Mouse (Mus musculus): ENCODE data around the gene Ext2. TPM values are rescaled to one million over a fixed set of nuclear protein-coding genes. Genes with fewer than 3 reads are reported as not detected.

The Ext2 gene
- polyA plus RNA-seq, 1 experiment, result 78.9 TPM

- H3K4me2 ChIP-seq (ENCODE audit: low read depth), result no peak overlapping the region
- no peak overlapping the region for H3K4me3 ChIP-seq
- H3ac ChIP-seq (ENCODE audit: control insufficient read depth, insufficient read length), result no peak overlapping the region
- no peaks in the 10 kb centered on the region for H3K79me2 ChIP-seq (ENCODE audit: control insufficient read depth, insufficient read depth)
- peaks cover under 1% of the 10 kb centered on the region for H3K36me3 ChIP-seq (ENCODE audit: control insufficient read depth, insufficient read depth)
- TF ChIP-seq CEBPB (IDR thresholded peaks at IDR 0.05; ENCODE audit: insufficient read depth, poor library complexity, severe bottlenecking) (no peak), REST (IDR thresholded peaks at IDR 0.05; ENCODE audit: insufficient read depth, insufficient read length) (no peak), POLR2A (IDR thresholded peaks at IDR 0.05; ENCODE audit: insufficient read length, low read depth) (no peak), E2F4 (IDR thresholded peaks at IDR 0.05; ENCODE audit: insufficient read depth) (no peak), TCF12 (IDR thresholded peaks at IDR 0.05; ENCODE audit: insufficient read depth, poor library complexity, severe bottlenecking) (no peak), SRF (IDR thresholded peaks at IDR 0.05; ENCODE audit: control insufficient read depth, insufficient read length, low read depth) (no peak), USF1 (IDR thresholded peaks at IDR 0.05; ENCODE audit: low read depth) (no peak), TCF3 (IDR thresholded peaks at IDR 0.05; ENCODE audit: insufficient read length, low read depth) (no peak), POLR2AphosphoS2 (IDR thresholded peaks at IDR 0.05; ENCODE audit: insufficient read length, low read depth) (no peak), MYOG (IDR thresholded peaks at IDR 0.05; ENCODE audit: control insufficient read depth in 1 of 3, insufficient read depth in 1 of 3, insufficient read length in 2 of 3, low read depth in 2 of 3) (no peak), MYOD1 (IDR thresholded peaks at IDR 0.05; ENCODE audit: control insufficient read depth in 1 of 3, insufficient read length in 2 of 3, low read depth in 2 of 3) (no peak), MAX (IDR thresholded peaks at IDR 0.05; ENCODE audit: low read depth) (no peak)
- no peaks in the 10 kb centered on the region for H3K27me3 ChIP-seq (ENCODE audit: control insufficient read depth, insufficient read depth, insufficient read length)
Observed at GRCm38 (mm10) chr2:93732658-93733057, 89.7 kb downstream of the Ext2 start.

GRCm38 (mm10) chr2:93729585-93729984, 92.8 kb downstream of the Ext2 start:
- peaks cover 6% of the 10 kb centered on the region for H3K36me3 ChIP-seq (ENCODE audit: control insufficient read depth, insufficient read depth)
- no peak overlapping the region for H3K4me3 ChIP-seq
- no peaks in the 10 kb centered on the region for H3K27me3 ChIP-seq (ENCODE audit: control insufficient read depth, insufficient read depth, insufficient read length)
- TF ChIP-seq POLR2AphosphoS2 (IDR thresholded peaks at IDR 0.05; ENCODE audit: insufficient read length, low read depth) (no peak), TCF3 (IDR thresholded peaks at IDR 0.05; ENCODE audit: insufficient read length, low read depth) (no peak), E2F4 (IDR thresholded peaks at IDR 0.05; ENCODE audit: insufficient read depth) (no peak), TCF12 (IDR thresholded peaks at IDR 0.05; ENCODE audit: insufficient read depth, poor library complexity, severe bottlenecking) (no peak), MYOD1 (IDR thresholded peaks at IDR 0.05; ENCODE audit: control insufficient read depth in 1 of 3, insufficient read length in 2 of 3, low read depth in 2 of 3) (no peak), POLR2A (IDR thresholded peaks at IDR 0.05; ENCODE audit: insufficient read length, low read depth) (no peak), MYOG (IDR thresholded peaks at IDR 0.05; ENCODE audit: control insufficient read depth in 1 of 3, insufficient read depth in 1 of 3, insufficient read length in 2 of 3, low read depth in 2 of 3) (no peak), CEBPB (IDR thresholded peaks at IDR 0.05; ENCODE audit: insufficient read depth, poor library complexity, severe bottlenecking) (no peak), SRF (IDR thresholded peaks at IDR 0.05; ENCODE audit: control insufficient read depth, insufficient read length, low read depth) (no peak), REST (IDR thresholded peaks at IDR 0.05; ENCODE audit: insufficient read depth, insufficient read length) (no peak), USF1 (IDR thresholded peaks at IDR 0.05; ENCODE audit: low read depth) (no peak), MAX (IDR thresholded peaks at IDR 0.05; ENCODE audit: low read depth) (no peak)
- no peak overlapping the region for H3ac ChIP-seq (ENCODE audit: control insufficient read depth, insufficient read length)
- no peak overlapping the region for H3K4me2 ChIP-seq (ENCODE audit: low read depth)
- H3K79me2 ChIP-seq (ENCODE audit: control insufficient read depth, insufficient read depth), result no peaks in the 10 kb centered on the region

- no peak for TF ChIP-seq USF1 (IDR thresholded peaks at IDR 0.05; ENCODE audit: low read depth)
- TF ChIP-seq POLR2A (IDR thresholded peaks at IDR 0.05; ENCODE audit: insufficient read length, low read depth), result no peak
- no peak for TF ChIP-seq TCF12 (IDR thresholded peaks at IDR 0.05; ENCODE audit: insufficient read depth, poor library complexity, severe bottlenecking)
- no peak for TF ChIP-seq POLR2AphosphoS2 (IDR thresholded peaks at IDR 0.05; ENCODE audit: insufficient read length, low read depth)
- no peak for TF ChIP-seq E2F4 (IDR thresholded peaks at IDR 0.05; ENCODE audit: insufficient read depth)
- TF ChIP-seq MAX (IDR thresholded peaks at IDR 0.05; ENCODE audit: low read depth), result no peak
- TF ChIP-seq TCF3 (IDR thresholded peaks at IDR 0.05; ENCODE audit: insufficient read length, low read depth), result no peak
- TF ChIP-seq MYOD1 (IDR thresholded peaks at IDR 0.05; ENCODE audit: control insufficient read depth in 1 of 3, insufficient read length in 2 of 3, low read depth in 2 of 3), result no peak
- no peak for TF ChIP-seq MYOG (IDR thresholded peaks at IDR 0.05; ENCODE audit: control insufficient read depth in 1 of 3, insufficient read depth in 1 of 3, insufficient read length in 2 of 3, low read depth in 2 of 3)
- no peak for TF ChIP-seq SRF (IDR thresholded peaks at IDR 0.05; ENCODE audit: control insufficient read depth, insufficient read length, low read depth)
- TF ChIP-seq REST (IDR thresholded peaks at IDR 0.05; ENCODE audit: insufficient read depth, insufficient read length), result no peak
Observed at GRCm38 (mm10) chr2:93723138-93723744, 99.1 kb downstream of the Ext2 start.

GRCm38 (mm10) chr2:93720956-93721355, 101.4 kb downstream of the Ext2 start:
- no peak overlapping the region for H3K4me3 ChIP-seq
- no peak overlapping the region for H3ac ChIP-seq (ENCODE audit: control insufficient read depth, insufficient read length)
- no peaks in the 10 kb centered on the region for H3K36me3 ChIP-seq (ENCODE audit: control insufficient read depth, insufficient read depth)
- no peaks in the 10 kb centered on the region for H3K27me3 ChIP-seq (ENCODE audit: control insufficient read depth, insufficient read depth, insufficient read length)
- H3K79me2 ChIP-seq (ENCODE audit: control insufficient read depth, insufficient read depth), result no peaks in the 10 kb centered on the region
- TF ChIP-seq TCF12 (IDR thresholded peaks at IDR 0.05; ENCODE audit: insufficient read depth, poor library complexity, severe bottlenecking), result no peak
- no peak for TF ChIP-seq USF1 (IDR thresholded peaks at IDR 0.05; ENCODE audit: low read depth)
- TF ChIP-seq CEBPB (IDR thresholded peaks at IDR 0.05; ENCODE audit: insufficient read depth, poor library complexity, severe bottlenecking), result no peak
- TF ChIP-seq TCF3 (IDR thresholded peaks at IDR 0.05; ENCODE audit: insufficient read length, low read depth), result no peak
- no peak for TF ChIP-seq REST (IDR thresholded peaks at IDR 0.05; ENCODE audit: insufficient read depth, insufficient read length)
- no peak for TF ChIP-seq POLR2A (IDR thresholded peaks at IDR 0.05; ENCODE audit: insufficient read length, low read depth)
- TF ChIP-seq POLR2AphosphoS2 (IDR thresholded peaks at IDR 0.05; ENCODE audit: insufficient read length, low read depth), result no peak
- TF ChIP-seq SRF (IDR thresholded peaks at IDR 0.05; ENCODE audit: control insufficient read depth, insufficient read length, low read depth), result no peak
- TF ChIP-seq E2F4 (IDR thresholded peaks at IDR 0.05; ENCODE audit: insufficient read depth), result no peak
- no peak for TF ChIP-seq MYOG (IDR thresholded peaks at IDR 0.05; ENCODE audit: control insufficient read depth in 1 of 3, insufficient read depth in 1 of 3, insufficient read length in 2 of 3, low read depth in 2 of 3)
- TF ChIP-seq MYOD1 (IDR thresholded peaks at IDR 0.05; ENCODE audit: control insufficient read depth in 1 of 3, insufficient read length in 2 of 3, low read depth in 2 of 3), result no peak
- no peak for TF ChIP-seq MAX (IDR thresholded peaks at IDR 0.05; ENCODE audit: low read depth)
- no peak overlapping the region for H3K4me2 ChIP-seq (ENCODE audit: low read depth)

More at GRCm38 (mm10) chr2:93723138-93723744, 99.1 kb downstream of the Ext2 start:
- Histone ChIP-seq H3K79me2 (ENCODE audit: control insufficient read depth, insufficient read depth) (no peaks in the 10 kb centered on the region), H3K4me2 (ENCODE audit: low read depth) (no peak overlapping the region), H3ac (ENCODE audit: control insufficient read depth, insufficient read length) (no peak overlapping the region), H3K36me3 (ENCODE audit: control insufficient read depth, insufficient read depth) (peaks cover 6% of the 10 kb centered on the region), H3K27me3 (ENCODE audit: control insufficient read depth, insufficient read depth, insufficient read length) (no peaks in the 10 kb centered on the region), H3K4me3 (no peak overlapping the region)

All from myocyte (in vitro differentiated cells).